Mouse (Mus musculus) limb, embryonic 10.5 days (tissue): ENCODE measurements around the gene Rsph6a. TPM values are rescaled to one million over a fixed set of nuclear protein-coding genes. Genes with fewer than 3 reads are reported as not detected.

ENCODE experiments used
- microRNA-seq: library from miRNA; unstranded; fragments of <30 nt; microRNA quantifications from one replicate; pipeline ENCODE4, GENCODE M21; 2017
- polyA plus RNA-seq: library from polyadenylated mRNA; unstranded; fragments of >200 nt; fragmentation: Nextera tagmentation; extraction: Ambion mirVana; gene quantifications from 2 replicates; pipeline ENCODE4 v1.2.1, GENCODE M21; 2016

The Rsph6a gene
- polyA plus RNA-seq, 1 experiment from 2014 or later: not detected

Small RNA genes lying within 50 kb of the gene (microRNA-seq; reads per million reads assigned to microRNA genes)
- gene Mir3100: not detected

Other genes starting within 250 kb of the Rsph6a start
- not detected in 2 replicates for gene Psg17, start 233.1 kb upstream of the Rsph6a start, polyA plus RNA-seq
- gene Mill2, start 214.7 kb upstream of the Rsph6a start, polyA plus RNA-seq: not detected in 2 replicates
- 0.33 and 0.58 TPM in 2 replicates for gene Pglyrp1, start 183.4 kb upstream of the Rsph6a start, polyA plus RNA-seq
- gene Ccdc61, start 144.3 kb upstream of the Rsph6a start, polyA plus RNA-seq: 34.1 and 37.6 TPM in 2 replicates
- gene Nova2, start 128.8 kb upstream of the Rsph6a start, polyA plus RNA-seq: 0.23 and 0.28 TPM in 2 replicates
- not detected in 2 replicates for gene Nanos2, start 67.3 kb upstream of the Rsph6a start, polyA plus RNA-seq
- 3.4 and 4.0 TPM in 2 replicates for gene Mypop, start 63.4 kb upstream of the Rsph6a start, polyA plus RNA-seq
- gene Irf2bp1, start 50.6 kb upstream of the Rsph6a start, polyA plus RNA-seq: 30.8 and 34.4 TPM in 2 replicates
- gene Foxa3, start 31.2 kb upstream of the Rsph6a start, polyA plus RNA-seq: not detected in 2 replicates
- gene Sympk, start 30.3 kb upstream of the Rsph6a start, polyA plus RNA-seq: 50.4 and 54.6 TPM in 2 replicates
- gene Dmwd, start 21.5 kb downstream of the Rsph6a start, polyA plus RNA-seq: 20.0 and 21.4 TPM in 2 replicates
- gene Dmpk, start 29.2 kb downstream of the Rsph6a start, polyA plus RNA-seq: 7.2 and 8.7 TPM in 2 replicates
- gene Six5, start 39.9 kb downstream of the Rsph6a start, polyA plus RNA-seq: 5.7 and 7.5 TPM in 2 replicates
- 1.1 and 2.2 TPM in 2 replicates for gene Gm4969, start 63.7 kb downstream of the Rsph6a start, polyA plus RNA-seq
- 15.2 and 19.6 TPM in 2 replicates for gene Fbxo46, start 65.2 kb downstream of the Rsph6a start, polyA plus RNA-seq
- gene Qpctl, start 94.6 kb downstream of the Rsph6a start, polyA plus RNA-seq: 12.5 and 14.4 TPM in 2 replicates
- gene Snrpd2, start 95.0 kb downstream of the Rsph6a start, polyA plus RNA-seq: 176 and 199 TPM in 2 replicates
- gene Gipr, start 111.4 kb downstream of the Rsph6a start, polyA plus RNA-seq: 0.06 and 0.09 TPM in 2 replicates
- gene Eml2, start 121.7 kb downstream of the Rsph6a start, polyA plus RNA-seq: 3.2 and 6.4 TPM in 2 replicates
- gene Gpr4, start 157.8 kb downstream of the Rsph6a start, polyA plus RNA-seq: 6.5 and 8.5 TPM in 2 replicates
- gene Opa3, start 173.6 kb downstream of the Rsph6a start, polyA plus RNA-seq: 45.7 and 48.7 TPM in 2 replicates
- 68.1 and 75.7 TPM in 2 replicates for gene Vasp, start 217.1 kb downstream of the Rsph6a start, polyA plus RNA-seq
- 0.16 and 0.39 TPM in 2 replicates for gene Ppm1n, start 225.4 kb downstream of the Rsph6a start, polyA plus RNA-seq
- 5.5 and 5.6 TPM in 2 replicates for gene Rtn2, start 227.9 kb downstream of the Rsph6a start, polyA plus RNA-seq